Mouse (Mus musculus) NIH3T3 (cell line): ENCODE results near the gene Chat.
A peak's percentile ranks its signal among the peaks of the same experiment; 100 is the strongest.
"Not testable (repeated sequence)": the region's sequence is repeated elsewhere in the genome, so short reads cannot be mapped to it uniquely, and the experiment has no call there.

Experiments used
- DNase-seq: peaks from one replicate; pipeline ENCODE4 v3.0.0-alpha.2; 2012; ENCODE audit warnings: low read depth

Chat gene

DNA sequence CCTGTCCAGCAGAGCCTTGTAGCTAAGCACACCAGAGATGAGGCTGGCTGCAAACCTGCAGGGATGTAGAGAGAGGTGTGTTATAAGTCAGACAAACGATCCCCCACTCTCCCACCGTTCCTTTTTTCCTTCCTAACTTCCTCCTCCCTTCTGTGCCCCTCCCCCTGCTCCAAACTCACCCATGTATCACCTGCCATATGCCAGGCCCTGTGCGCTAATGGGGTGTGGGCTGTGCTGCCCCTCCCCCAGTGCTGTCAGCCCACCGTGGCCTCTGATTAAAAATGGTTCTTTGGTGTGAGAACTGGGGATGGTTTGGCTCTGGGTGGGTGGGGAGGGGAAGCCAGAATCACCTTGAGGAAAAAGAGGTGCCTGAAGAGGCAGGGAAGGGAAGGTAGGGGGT, 13.2 kb downstream of the Chat start:
- no peak for DNase-seq

DNA sequence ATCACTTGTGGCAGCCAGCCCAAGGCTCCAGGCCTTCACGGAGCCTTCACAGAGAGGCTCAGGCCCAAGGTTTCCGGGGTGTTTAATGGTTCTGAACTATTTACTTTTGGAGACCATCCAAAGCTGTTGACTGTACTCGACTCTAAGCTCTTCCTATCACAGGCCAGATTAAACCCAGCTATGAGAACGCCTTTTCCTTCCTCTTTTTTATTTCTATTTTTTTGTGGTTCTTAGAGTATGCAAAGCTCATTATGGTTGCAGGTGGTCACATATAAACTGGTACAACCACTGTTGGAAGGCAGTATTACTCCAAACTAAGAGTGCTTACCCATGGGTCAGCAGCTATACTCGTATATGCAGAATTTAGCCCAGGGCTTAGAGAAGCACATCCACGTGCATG, 18.8 kb downstream of the Chat start:
- no peak for DNase-seq

DNA sequence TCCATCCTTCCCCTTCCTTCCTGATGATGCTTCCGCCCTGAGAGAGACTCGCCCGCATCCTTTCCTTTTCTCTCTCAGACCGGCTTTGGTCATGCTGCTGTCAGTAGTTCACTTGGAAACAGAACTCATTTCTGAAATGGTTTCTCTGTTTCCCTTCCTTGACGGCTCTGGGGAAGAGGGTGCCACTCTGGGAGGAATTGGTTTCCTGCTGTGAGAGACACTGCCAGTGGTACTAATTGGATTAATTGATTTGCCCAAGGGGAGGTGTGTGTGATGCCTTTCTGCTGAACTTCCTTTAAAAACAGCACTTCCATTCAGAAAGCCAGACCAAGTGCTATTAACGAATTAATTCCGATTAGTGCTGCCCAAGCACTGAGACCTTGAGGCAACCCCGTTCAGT, 22.3 kb downstream of the Chat start:
- no peak for DNase-seq

DNA sequence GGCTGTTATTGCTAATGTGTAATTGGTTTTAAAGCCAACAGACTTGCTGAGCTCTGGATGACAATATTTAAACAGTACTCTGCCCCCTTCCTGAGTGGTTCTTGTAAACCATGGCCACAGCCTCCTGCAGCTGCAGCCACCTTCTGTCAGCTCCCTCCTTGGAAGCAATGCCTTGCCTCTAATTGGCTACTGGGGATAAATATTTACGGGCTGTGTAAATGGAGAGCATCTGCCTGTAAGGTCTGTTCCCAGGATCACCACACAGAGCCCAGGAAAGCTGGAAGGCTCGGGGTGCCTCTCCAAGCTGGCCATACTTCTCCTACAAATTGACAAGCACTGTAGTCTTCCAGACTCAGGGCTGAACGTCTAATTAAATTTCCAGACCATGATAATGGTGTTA, 26.0 kb downstream of the Chat start:
- DNase-seq, result no peak

- DNase-seq, result no peak
These were observed 26.5 kb downstream of the Chat start for GRCm38 (mm10) chr14:32439316-32439715.

DNA sequence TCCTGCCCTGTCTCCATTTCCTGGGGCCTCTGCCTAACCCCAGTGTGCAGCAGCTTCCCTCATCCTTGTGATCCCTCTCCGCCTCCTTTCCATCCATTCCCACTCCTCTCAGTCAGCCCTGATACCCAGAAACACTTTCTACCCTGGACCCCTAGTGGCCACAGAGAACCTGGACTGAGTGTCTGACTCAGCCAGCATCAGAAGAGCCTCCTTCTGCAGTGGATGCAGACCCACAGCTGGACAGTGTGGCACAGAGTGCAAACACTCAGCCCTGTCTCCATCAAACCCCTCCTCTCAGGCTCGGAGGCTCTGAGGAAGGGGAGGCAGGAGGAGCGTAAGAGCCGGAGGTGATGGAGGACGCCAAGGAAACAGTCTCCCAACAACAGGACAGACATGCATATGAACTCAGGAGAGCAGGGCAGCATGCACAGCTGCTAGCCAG, 28.4 kb downstream of the Chat start:
- peak; percentile 29 for DNase-seq

DNA sequence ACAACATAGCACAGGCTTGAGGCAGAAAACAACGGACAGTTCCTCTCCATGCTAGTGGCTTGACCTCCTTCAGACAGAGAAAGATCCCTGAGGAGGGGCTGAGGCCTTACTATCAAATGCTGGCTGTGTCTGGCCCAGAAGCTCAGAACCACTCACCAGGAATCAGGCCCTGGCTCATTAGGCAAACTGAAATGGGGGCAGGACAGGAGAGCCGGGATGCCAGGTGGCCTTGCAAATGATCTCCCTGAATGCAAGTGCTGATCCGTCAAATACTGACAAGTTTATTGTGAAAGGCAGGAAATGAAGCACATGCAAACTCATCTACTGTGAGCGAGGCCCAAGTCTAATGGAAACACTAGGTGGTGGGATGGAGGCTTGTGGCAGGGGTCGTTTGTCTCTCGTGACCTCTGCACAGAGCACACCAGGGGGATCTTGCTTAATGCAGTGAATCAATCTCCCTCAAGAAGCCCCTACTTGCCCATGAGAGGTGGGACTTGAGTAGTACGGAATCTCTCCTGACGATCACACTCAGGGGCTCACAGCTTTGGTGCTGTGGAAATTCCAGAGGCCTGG, 36.7 kb downstream of the Chat start:
- no peak for DNase-seq

DNA sequence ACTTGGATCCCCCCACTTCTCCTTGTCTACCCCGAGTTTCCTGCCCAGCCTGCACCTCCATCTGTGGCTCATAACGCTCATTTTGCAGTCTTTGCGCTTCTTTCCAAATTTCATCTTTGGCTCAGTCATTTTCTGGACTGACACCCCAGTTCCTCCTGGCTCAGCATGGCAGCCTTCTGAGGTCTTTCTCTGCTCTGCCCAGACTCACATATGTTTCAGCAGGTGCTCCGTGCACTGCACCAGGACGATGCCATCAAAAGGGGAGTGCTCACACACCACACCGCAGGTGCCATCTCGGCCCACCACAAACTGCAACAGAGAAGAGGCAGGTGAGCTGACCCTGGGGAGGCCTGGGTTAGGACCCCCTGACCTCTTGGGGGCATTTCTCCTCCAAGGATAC, 41.8 kb downstream of the Chat start:
- no peak for DNase-seq

GRCm38 (mm10) chr14:32418747-32419146, 47.0 kb downstream of the Chat start:
- DNase-seq, result no peak

- no peak for DNase-seq
These were observed 53.7 kb downstream of the Chat start for GRCm38 (mm10) chr14:32412075-32412474.

DNA sequence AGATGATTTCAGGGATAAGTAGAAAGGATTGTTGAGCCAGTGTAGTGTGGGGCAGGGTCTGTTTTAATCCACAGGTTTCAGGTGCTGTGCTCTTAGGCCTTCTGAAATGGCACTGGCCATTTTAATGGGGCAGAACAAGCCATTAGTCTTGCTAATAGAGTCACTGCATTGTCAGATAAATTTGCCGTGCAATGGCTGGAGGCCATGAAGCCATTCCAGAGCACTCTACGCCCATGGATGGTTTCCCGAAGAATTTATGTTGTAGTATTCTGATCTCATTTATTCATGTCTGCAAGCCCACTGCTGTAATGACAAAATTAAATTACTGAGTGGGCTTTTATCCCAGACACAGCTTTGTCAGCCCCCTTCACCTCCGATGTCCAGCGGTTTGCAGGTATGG, 55.7 kb downstream of the Chat start:
- no peak for DNase-seq

GRCm38 (mm10) chr14:32405399-32405798, 60.4 kb downstream of the Chat start:
- not testable (repeated sequence) for DNase-seq

DNA sequence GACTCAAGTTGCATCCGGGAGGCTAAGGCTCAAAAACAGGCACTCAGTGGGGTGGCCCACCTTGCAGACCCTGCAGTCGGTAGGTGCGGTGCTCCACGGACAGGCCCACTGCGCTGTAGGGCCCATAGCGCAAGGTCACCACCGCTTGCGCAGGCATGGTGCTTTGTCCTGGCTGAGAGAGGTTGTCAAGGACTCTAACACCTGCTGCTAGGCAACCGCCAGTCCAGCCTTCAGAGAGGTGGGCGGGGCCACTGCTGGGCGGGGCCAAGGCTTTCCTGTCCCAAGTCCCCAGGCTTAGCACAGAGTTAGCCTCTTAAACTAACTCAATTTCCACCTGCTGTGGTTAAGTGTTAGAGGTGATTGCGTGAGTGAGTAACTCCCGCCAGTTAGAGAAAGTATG, 77.6 kb downstream of the Chat start, which contains the start of gene 1700024G13Rik:
Gene 1700024G13Rik (minus strand): TSS at position 196 of the 400 bp plus-strand sequence.
- no peak for DNase-seq

DNA sequence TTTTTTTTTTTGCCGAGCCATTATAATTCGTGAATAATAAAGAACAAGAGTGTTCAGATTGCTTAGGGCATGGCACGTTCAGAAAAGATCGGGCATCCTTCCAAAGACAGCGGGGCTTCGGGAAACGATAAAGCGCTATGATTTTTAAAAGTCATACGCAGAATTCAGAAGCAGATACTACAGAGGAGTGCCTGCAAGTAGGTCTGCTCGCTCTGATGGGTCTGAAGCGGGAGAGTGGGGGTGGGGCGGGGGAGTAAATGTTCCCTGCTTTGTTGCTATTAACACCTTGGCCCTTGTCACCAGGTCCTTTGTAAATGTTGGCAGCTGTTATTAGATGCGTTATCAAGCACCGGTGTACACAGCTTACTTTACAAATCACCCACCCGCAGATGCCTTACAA, 84.2 kb downstream of the Chat start:
- no peak for DNase-seq

DNA sequence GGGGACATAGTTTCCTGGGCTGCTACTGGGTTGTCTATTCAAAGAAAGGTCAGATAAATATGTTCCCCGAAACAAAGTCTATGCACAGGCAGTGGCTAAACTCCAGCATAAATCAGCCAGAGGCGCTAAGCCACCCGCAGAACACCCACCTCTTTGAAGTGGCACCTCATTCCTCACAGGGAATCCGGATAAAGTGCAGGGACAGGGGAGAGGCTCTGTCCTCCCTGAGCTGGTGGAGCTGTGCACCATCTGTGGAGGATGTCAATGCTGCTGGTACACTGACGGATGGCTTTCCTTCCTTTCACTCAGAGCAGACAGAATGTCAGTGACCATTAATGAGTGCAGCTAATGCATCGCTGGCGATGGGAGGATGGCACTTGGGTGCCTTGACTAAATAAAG, 84.7 kb downstream of the Chat start:
- DNase-seq, result no peak

- DNase-seq, result no peak
These were observed 85.7 kb downstream of the Chat start for GRCm38 (mm10) chr14:32380099-32380480.

DNA sequence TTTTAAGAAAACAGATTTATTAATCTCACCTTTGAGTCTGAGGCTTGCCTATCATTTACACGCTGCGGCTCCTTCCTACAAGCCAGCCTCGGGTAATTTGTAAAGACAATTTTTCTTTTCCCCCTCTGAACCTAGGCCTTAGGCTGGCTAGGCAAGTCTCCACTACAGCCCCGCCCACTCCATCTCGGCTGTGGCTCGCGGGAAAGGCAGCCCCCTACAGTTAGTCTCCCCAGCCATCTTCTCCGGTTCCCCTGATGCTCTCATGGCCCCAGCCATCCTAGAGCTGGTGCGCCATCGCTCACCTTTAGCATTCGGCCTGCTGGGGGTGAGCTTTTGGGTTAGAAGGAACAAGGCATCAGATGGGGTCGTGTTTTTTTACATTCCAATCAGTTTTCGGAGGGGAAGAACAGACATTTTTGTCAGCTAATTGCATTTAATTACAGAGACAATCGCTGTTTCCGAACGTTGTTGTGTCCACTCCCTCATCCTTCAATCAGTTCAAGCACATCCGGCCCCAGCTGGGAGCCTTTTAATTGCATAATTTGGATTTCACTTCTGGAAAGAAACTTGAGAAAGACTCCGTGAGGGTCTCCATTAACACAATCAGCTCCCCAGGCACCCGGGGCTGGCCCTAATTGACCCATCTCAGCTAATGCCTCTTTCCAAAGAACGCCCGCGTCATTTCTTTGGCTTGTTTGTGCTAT, 86.2 kb downstream of the Chat start:
- no peak for DNase-seq

- DNase-seq, result no peak
These were observed 93.3 kb downstream of the Chat start for GRCm38 (mm10) chr14:32372510-32372909.

GRCm38 (mm10) chr14:32369756-32370155, 96.0 kb downstream of the Chat start:
- DNase-seq, result peak; percentile 51

DNA sequence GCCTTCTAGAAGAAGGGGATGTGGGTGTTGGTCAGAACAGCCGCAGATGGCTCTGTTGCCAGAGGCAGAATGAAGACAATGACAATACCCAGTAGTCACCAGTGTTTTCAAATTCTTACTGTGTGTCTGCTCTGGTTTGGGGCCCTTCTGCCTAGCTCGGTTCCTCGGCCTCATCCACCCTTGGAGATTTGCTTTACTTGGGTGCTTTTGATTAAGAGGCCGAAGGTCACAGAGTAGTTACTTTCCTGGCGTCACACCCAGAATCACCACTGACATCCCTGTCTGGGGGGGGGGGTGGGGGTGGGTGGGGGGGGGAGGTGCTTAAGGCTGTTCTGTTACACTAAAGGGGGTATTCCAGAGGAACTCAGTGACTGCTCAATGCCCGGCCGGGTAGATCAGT, 101.4 kb downstream of the Chat start:
- DNase-seq, result no peak
